Mouse (Mus musculus) midbrain, embryonic 11.5 days (tissue): ENCODE results near the gene Mrpl53. TPM values are rescaled to one million over a fixed set of nuclear protein-coding genes. Genes with fewer than 3 reads are reported as not detected.

Source experiments
- ATAC-seq: fragments of 200-750 bp; cut with Nextera tagmentation; 2 replicates; pipeline ENCODE4 v1.8.0; 2017; ENCODE audit warnings: moderate TSS enrichment, moderate library complexity; ENCODE audit not compliant: low FRiP score
- DNase-seq: peaks from one replicate; pipeline ENCODE4 v3.0.0; 2015; ENCODE audit warnings: low spot score; ENCODE audit errors: missing footprints
- H3K27ac ChIP-seq: fragments of 300-500 bp; sonication (generic); 2 replicates; pipeline ENCODE4 v1.5.1; 2014; ENCODE audit warnings: low read depth, low read length
- H3K27me3 ChIP-seq: fragments of 300-500 bp; sonication (generic); 2 replicates; pipeline ENCODE4 v1.6.1; 2014; ENCODE audit warnings: mild to moderate bottlenecking, low read length, moderate library complexity, mixed read lengths; ENCODE audit not compliant: control insufficient read depth, insufficient read depth
- H3K36me3 ChIP-seq: fragments of 300-500 bp; sonication (generic); 2 replicates; pipeline ENCODE4 v1.6.1; 2014; ENCODE audit warnings: mild to moderate bottlenecking, low read length, moderate library complexity, mixed read lengths; ENCODE audit not compliant: control insufficient read depth, insufficient read depth
- H3K4me1 ChIP-seq: fragments of 300-500 bp; sonication (generic); 2 replicates; pipeline ENCODE4 v1.6.1; 2014; ENCODE audit warnings: low read length; ENCODE audit not compliant: control insufficient read depth, insufficient read depth
- H3K4me2 ChIP-seq: fragments of 300-500 bp; sonication (generic); 2 replicates; pipeline ENCODE4 v1.6.1; 2014; ENCODE audit warnings: mild to moderate bottlenecking, moderate library complexity
- H3K4me3 ChIP-seq: fragments of 300-500 bp; sonication (generic); 2 replicates; pipeline ENCODE4 v1.5.1; 2014; ENCODE audit warnings: low read depth, low read length
- H3K9ac ChIP-seq: fragments of 300-500 bp; sonication (generic); 2 replicates; pipeline ENCODE4 v1.6.1; 2014; ENCODE audit warnings: low read length
- H3K9me3 ChIP-seq: fragments of 300-500 bp; sonication (generic); 2 replicates; pipeline ENCODE4 v1.6.1; 2016; ENCODE audit warnings: low read length; ENCODE audit not compliant: control insufficient read depth
- WGBS: fragments of 180-500 bp; shearing (Covaris S2); extraction: QIAGEN DNeasy Blood & Tissue Kit; methylation state at CpG from one replicate; pipeline ENCODE4 v1.1.7; 2014; 5-methylcytosine and 5-hydroxymethylcytosine counted together
- polyA plus RNA-seq: library from polyadenylated mRNA; unstranded; fragments of >200 nt; fragmentation: Nextera tagmentation; extraction: Ambion mirVana; gene quantifications from 2 replicates; pipeline ENCODE4 v1.2.1, GENCODE M21; 2014

Mrpl53 gene
- polyA plus RNA-seq, 1 experiment from 2014 or later = 130 TPM

- Histone ChIP-seq H3K36me3 (no peaks in the 10 kb centered on the region), H3K9ac (no peak overlapping the region), H3K27ac (no peak overlapping the region), H3K27me3 (peaks cover 9% of the 10 kb centered on the region; the same call in 1 of the 2 replicates), H3K9me3 (no peaks in the 10 kb centered on the region), H3K4me1 (peaks cover 21% of the 10 kb centered on the region), H3K4me2 (no peak overlapping the region), H3K4me3 (no peak overlapping the region)
- WGBS = 78% methylated on average over 4 of the region's 4 CpGs
- ATAC-seq = no peak
- no peak for DNase-seq
These were observed 4.7 kb upstream of the Mrpl53 start for GRCm38 (mm10) chr6:83104158-83104557.

GRCm38 (mm10) chr6:83107566-83108400 lies 1.1 kb upstream of the Mrpl53 start:
- H3K9me3 ChIP-seq = no peaks in the 10 kb centered on the region
- ATAC-seq (peak; percentile 51), DNase-seq (peak; percentile 94)
- peaks cover 7% of the 10 kb centered on the region; the same call in 1 of the 2 replicates for H3K27me3 ChIP-seq
- H3K4me3 ChIP-seq = peak overlapping the region; percentile 94
- WGBS = 42% methylated on average over 12 of the region's 13 CpGs
- peaks cover 19% of the 10 kb centered on the region for H3K4me1 ChIP-seq
- no peak overlapping the region for H3K27ac ChIP-seq
- H3K4me2 ChIP-seq = peak overlapping the region; percentile 91
- H3K36me3 ChIP-seq = no peaks in the 10 kb centered on the region
- peak overlapping the region; percentile 93 for H3K9ac ChIP-seq

- WGBS = 88% methylated on average over 4 of the region's 4 CpGs
- no peak overlapping the region for H3K27ac ChIP-seq
- H3K4me2 ChIP-seq = no peak overlapping the region
- H3K9me3 ChIP-seq = no peaks in the 10 kb centered on the region
- H3K36me3 ChIP-seq = no peaks in the 10 kb centered on the region
- no peak overlapping the region for H3K9ac ChIP-seq
- peaks cover 25% of the 10 kb centered on the region for H3K4me1 ChIP-seq
- ATAC-seq (no peak), DNase-seq (no peak)
- no peak overlapping the region for H3K4me3 ChIP-seq
- H3K27me3 ChIP-seq = no peaks in the 10 kb centered on the region
These were observed 2.8 kb downstream of the Mrpl53 start for GRCm38 (mm10) chr6:83111510-83112136.

GRCm38 (mm10) chr6:83115011-83115671 lies 6.3 kb downstream of the Mrpl53 start, which contains the start of gene Mogs:
Gene Mogs (plus strand): TSS chr6:83115496.
- Histone ChIP-seq H3K36me3 (no peaks in the 10 kb centered on the region; the same call in 1 of the 2 replicates), H3K9me3 (no peaks in the 10 kb centered on the region), H3K9ac (peak within 1 kb of the TSS; percentile 86), H3K27me3 (no peaks in the 10 kb centered on the region), H3K4me3 (peak within 1 kb of the TSS; percentile 77), H3K27ac (peak within 1 kb of the TSS; percentile 63), H3K4me2 (peak within 1 kb of the TSS; percentile 77), H3K4me1 (peaks cover 20% of the 10 kb centered on the region)
- DNase-seq (peak; percentile 98), ATAC-seq (peak; percentile 91)
- under 1% methylated on average over 51 of the region's 58 CpGs for WGBS

GRCm38 (mm10) chr6:83115682-83116372 lies 7.0 kb downstream of the Mrpl53 start:
- Histone ChIP-seq H3K4me1 (peaks cover 23% of the 10 kb centered on the region), H3K27me3 (no peaks in the 10 kb centered on the region), H3K4me3 (peak overlapping the region; percentile 77), H3K27ac (peak overlapping the region; percentile 63), H3K9ac (peak overlapping the region; percentile 86), H3K4me2 (peak overlapping the region; percentile 77), H3K9me3 (no peaks in the 10 kb centered on the region), H3K36me3 (no peaks in the 10 kb centered on the region; the same call in 1 of the 2 replicates)
- no peak; the same call in 1 of the 2 replicates for ATAC-seq
- peak; percentile 91 for DNase-seq
- 2% methylated on average over 45 of the region's 48 CpGs for WGBS

- no peak for DNase-seq
- no peaks in the 10 kb centered on the region for H3K9me3 ChIP-seq
- peak overlapping the region; percentile 86 for H3K9ac ChIP-seq
- no peaks in the 10 kb centered on the region for H3K27me3 ChIP-seq
- peak overlapping the region; percentile 77 for H3K4me3 ChIP-seq
- no peaks in the 10 kb centered on the region; the same call in 1 of the 2 replicates for H3K36me3 ChIP-seq
- H3K4me2 ChIP-seq = peak overlapping the region; percentile 77
- no peak overlapping the region for H3K27ac ChIP-seq
- no peak for ATAC-seq
- H3K4me1 ChIP-seq = peaks cover 23% of the 10 kb centered on the region
- 81% methylated on average over 11 of the region's 11 CpGs for WGBS
These were observed 7.7 kb downstream of the Mrpl53 start for GRCm38 (mm10) chr6:83116373-83117164.

GRCm38 (mm10) chr6:83117165-83117438 lies 8.3 kb downstream of the Mrpl53 start:
- Histone ChIP-seq H3K4me1 (peaks cover 24% of the 10 kb centered on the region), H3K36me3 (no peaks in the 10 kb centered on the region; the same call in 1 of the 2 replicates)

GRCm38 (mm10) chr6:83117616-83118015 lies 8.8 kb downstream of the Mrpl53 start:
- no peaks in the 10 kb centered on the region; the same call in 1 of the 2 replicates for H3K36me3 ChIP-seq
- 93% methylated on average over 13 of the region's 13 CpGs for WGBS
- peaks cover 30% of the 10 kb centered on the region for H3K4me1 ChIP-seq
- DNase-seq (no peak), ATAC-seq (no peak)
- H3K4me2 ChIP-seq = no peak overlapping the region
- no peaks in the 10 kb centered on the region for H3K9me3 ChIP-seq
- no peak overlapping the region for H3K4me3 ChIP-seq
- no peaks in the 10 kb centered on the region for H3K27me3 ChIP-seq
- no peak overlapping the region for H3K9ac ChIP-seq
- no peak overlapping the region for H3K27ac ChIP-seq

More at GRCm38 (mm10) chr6:83117165-83117438, 8.3 kb downstream of the Mrpl53 start:
- H3K27me3 ChIP-seq = no peaks in the 10 kb centered on the region
- no peak overlapping the region for H3K4me3 ChIP-seq
- ATAC-seq (no peak), DNase-seq (no peak)
- no peak overlapping the region for H3K9ac ChIP-seq
- H3K9me3 ChIP-seq = no peaks in the 10 kb centered on the region
- H3K27ac ChIP-seq = no peak overlapping the region
- H3K4me2 ChIP-seq = no peak overlapping the region
- 92% methylated on average over 4 of the region's 4 CpGs for WGBS
